Mouse (Mus musculus): ENCODE measurements at regions not wholly inside any gene's neighbourhood (a gene's known extent, or its start where the extent isn't known, plus 50 kb on each side); places are given as distances from the start of the nearest gene placed in this dataset.
"Not testable (repeated sequence)": the region's sequence is repeated elsewhere in the genome, so short reads cannot be mapped to it uniquely, and the experiment has no call there.

DNA sequence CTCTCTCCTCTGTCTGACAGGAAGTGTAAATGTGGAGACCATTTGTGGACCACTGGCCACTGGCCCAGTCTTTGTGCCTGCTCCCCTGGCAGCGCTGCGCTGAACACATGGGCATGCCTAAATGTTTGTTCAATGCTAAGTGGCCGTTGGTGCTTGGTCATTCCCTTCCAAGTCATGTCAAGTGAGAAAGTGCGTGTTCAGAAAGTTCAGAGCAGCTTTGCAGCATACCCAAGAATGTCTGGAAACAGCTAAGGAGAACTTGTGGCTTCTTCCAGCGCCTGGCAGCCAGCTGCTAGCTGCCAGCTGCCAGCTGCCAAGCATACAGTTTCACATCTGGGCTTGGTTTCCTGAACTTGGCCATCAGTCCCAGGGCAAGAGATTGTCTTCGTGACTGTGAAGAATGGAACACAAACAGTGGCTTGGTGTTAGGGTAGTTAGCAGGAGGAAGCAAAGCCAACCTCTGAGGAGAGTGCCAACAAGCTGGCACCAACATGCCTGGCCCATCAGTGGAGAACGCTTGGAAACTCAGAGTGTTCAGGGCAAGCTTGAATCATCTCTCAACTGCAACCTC, 183.5 kb upstream of the Peli2 start:
- Histone ChIP-seq H3K4me3 (replicated peaks) (no peak overlapping the region), H3K9me3 (peaks cover 4% of the 10 kb centered on the region; the same call in 1 of the 2 replicates), H3K27me3 (no peaks in the 10 kb centered on the region), H3K9ac (replicated peaks) (no peak overlapping the region), H3K4me2 (no peak overlapping the region), H3K4me1 (replicated peaks) (no peaks in the 10 kb centered on the region), H3K27ac (no peak overlapping the region), H3K36me3 (no peaks in the 10 kb centered on the region)
- no peak for ATAC-seq (ENCODE audit: insufficient number of reproducible peaks, insufficient read depth, low FRiP score, low TSS enrichment, low read depth)
- 77% methylated on average over 7 of the region's 7 CpGs for WGBS

DNA sequence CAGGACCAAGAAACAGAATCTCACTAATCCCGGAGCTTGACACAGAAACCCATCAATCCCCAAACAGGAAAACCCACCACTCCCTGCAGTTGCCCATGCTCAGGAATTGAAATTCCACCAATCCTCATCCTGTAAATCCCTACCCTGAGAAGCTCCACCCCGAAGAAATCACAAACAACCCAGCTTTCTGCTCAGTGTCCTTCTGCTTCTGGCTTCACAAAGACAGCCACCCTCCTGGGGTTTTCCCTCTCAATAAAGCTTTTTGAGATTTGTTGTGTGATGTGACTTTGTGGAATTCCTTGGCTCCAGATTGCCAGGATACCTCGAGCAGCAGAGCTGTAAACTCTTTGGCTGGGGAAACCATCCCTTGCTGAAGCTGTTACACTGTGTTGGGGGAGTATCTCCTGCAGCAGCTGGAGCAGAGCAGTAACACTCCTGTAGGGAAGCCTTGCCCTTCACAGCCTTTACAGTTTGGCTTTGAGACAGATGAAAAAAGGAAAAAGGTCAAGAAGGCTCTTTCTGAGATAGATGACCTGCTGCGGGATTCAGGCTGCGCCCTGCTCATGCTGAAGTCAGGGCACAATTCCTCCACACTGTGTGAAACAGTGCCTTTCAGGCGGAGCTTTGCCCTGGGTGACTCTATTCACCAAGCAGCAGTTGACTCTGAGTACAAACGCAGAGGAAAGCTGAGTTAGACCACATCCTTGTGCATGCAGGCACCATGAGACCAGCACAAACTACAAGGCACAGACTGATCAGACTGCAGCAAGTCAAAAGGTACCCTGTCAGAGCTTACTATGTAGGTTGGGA, 180.6 kb upstream of the Peli2 start:
- H3K36me3 ChIP-seq = no peaks in the 10 kb centered on the region
- no peaks in the 10 kb centered on the region for H3K4me1 ChIP-seq (replicated peaks)
- H3K9ac ChIP-seq (replicated peaks) = no peak overlapping the region
- no peak overlapping the region for H3K27ac ChIP-seq
- no peaks in the 10 kb centered on the region for H3K27me3 ChIP-seq
- no peak overlapping the region for H3K4me3 ChIP-seq (replicated peaks)
- no peak overlapping the region for H3K4me2 ChIP-seq
- H3K9me3 ChIP-seq = peaks cover 4% of the 10 kb centered on the region; the same call in 1 of the 2 replicates
- WGBS = 61% methylated on average over 7 of the region's 7 CpGs
- no peak for ATAC-seq (ENCODE audit: insufficient number of reproducible peaks, insufficient read depth, low FRiP score, low TSS enrichment, low read depth)

DNA sequence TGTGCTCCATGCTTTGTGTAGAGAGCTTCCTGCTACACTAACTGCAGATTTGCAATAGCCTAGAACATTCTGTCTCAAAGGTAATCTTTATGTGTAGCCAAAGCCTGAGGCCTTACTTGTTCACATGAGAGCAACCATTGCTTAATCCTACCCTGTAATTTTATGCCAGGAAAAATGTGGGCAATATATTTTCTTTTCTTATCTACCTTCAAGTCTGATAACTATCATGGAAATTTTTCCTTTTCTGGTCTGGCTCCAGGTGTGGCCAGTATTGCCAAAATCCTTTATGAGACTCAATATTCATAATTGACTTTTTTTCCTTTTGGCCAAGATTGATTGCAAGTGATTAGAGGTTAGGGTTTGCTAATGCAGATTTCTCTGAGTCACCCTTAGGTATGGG, 178.0 kb upstream of the Peli2 start:
- Histone ChIP-seq H3K27me3 (no peaks in the 10 kb centered on the region), H3K4me3 (replicated peaks) (no peak overlapping the region), H3K27ac (no peak overlapping the region), H3K9ac (replicated peaks) (no peak overlapping the region), H3K4me2 (no peak overlapping the region), H3K9me3 (0 out of 2 replicates have a peak, but pooled peaks cover 4% of the 10 kb centered on the region), H3K36me3 (no peaks in the 10 kb centered on the region), H3K4me1 (replicated peaks) (no peaks in the 10 kb centered on the region)
- no peak for ATAC-seq (ENCODE audit: insufficient number of reproducible peaks, insufficient read depth, low FRiP score, low TSS enrichment, low read depth)

DNA sequence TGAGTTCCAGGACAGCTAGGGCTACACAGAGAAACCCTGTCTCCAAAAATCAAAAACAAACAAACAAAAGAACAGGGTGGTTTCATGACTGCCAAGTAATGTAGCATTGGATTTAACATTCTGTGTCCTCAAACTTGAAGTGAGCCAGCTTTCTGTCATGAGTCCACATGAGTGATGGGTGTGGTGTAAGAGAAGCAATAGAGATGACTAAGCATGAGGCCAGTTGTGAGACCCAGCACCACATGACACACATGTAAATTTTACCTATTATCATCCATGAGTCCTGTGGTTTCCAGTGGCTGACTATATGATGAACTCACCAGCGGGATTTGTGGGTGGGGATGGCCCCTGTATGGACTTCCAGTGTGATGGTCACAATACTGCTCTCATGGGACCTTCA, 176.0 kb upstream of the Peli2 start:
- Histone ChIP-seq H3K4me3 (replicated peaks) (no peak overlapping the region), H3K4me2 (no peak overlapping the region), H3K36me3 (no peaks in the 10 kb centered on the region), H3K27ac (no peak overlapping the region), H3K9me3 (no peaks in the 10 kb centered on the region), H3K27me3 (no peaks in the 10 kb centered on the region), H3K9ac (replicated peaks) (no peak overlapping the region), H3K4me1 (replicated peaks) (no peaks in the 10 kb centered on the region)
- 93% methylated on average over 1 of the region's 1 CpGs for WGBS
- no peak for ATAC-seq (ENCODE audit: insufficient number of reproducible peaks, insufficient read depth, low FRiP score, low TSS enrichment, low read depth)

DNA sequence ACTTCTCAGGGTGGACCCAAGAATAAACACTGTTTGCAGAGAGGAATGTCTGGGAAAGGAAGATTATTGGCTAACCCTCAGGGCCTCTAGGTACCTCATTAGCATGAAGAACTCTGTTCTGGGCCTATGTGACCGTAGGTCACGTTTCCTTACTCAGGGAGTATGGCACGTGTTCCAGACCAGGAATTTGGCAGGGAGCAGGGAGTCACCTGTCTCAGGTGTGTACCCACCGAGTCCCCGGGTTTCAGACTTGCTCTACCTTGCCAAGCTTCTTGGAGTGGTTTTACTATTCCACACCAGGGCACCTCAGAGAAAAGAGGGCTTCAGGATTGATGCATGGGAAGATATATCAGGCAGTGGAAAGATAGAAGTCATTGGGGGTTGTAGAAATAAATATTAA, 169.6 kb upstream of the Peli2 start:
- ATAC-seq (ENCODE audit: insufficient number of reproducible peaks, insufficient read depth, low FRiP score, low TSS enrichment, low read depth) = no peak
- Histone ChIP-seq H3K9me3 (no peaks in the 10 kb centered on the region), H3K36me3 (no peaks in the 10 kb centered on the region), H3K4me1 (replicated peaks) (no peaks in the 10 kb centered on the region), H3K4me3 (replicated peaks) (no peak overlapping the region), H3K27ac (no peak overlapping the region), H3K27me3 (no peaks in the 10 kb centered on the region), H3K9ac (replicated peaks) (no peak overlapping the region), H3K4me2 (no peak overlapping the region)
- WGBS = 91% methylated on average over 5 of the region's 5 CpGs

DNA sequence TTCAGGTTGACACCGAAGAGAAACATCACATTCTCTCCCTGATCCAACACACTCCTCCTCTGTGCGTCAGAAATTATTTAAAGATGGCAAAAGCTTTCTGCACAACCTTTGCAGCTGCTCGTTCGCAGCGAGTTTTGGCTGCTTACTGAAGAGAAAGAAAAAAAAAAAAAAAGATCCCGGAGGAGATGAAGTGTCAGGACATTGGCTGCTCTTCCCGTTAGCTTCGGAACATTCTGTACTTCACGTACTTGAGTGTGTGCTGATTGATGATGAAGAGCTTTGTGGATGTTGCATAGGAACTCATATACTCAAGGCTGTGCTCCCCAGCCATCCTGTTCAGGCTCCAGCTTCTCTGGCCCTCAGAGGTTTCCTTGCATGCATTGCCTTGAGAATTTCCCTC, 162.5 kb upstream of the Peli2 start:
- H3K4me3 ChIP-seq (replicated peaks) = no peak overlapping the region
- H3K4me2 ChIP-seq = no peak overlapping the region
- H3K9ac ChIP-seq (replicated peaks) = no peak overlapping the region
- H3K36me3 ChIP-seq = no peaks in the 10 kb centered on the region
- no peak overlapping the region for H3K27ac ChIP-seq
- H3K27me3 ChIP-seq = no peaks in the 10 kb centered on the region
- ATAC-seq (ENCODE audit: insufficient number of reproducible peaks, insufficient read depth, low FRiP score, low TSS enrichment, low read depth) = no peak
- no peaks in the 10 kb centered on the region; the same call in 1 of the 2 replicates for H3K4me1 ChIP-seq (replicated peaks)
- 90% methylated on average over 9 of the region's 9 CpGs for WGBS
- no peaks in the 10 kb centered on the region for H3K9me3 ChIP-seq

DNA sequence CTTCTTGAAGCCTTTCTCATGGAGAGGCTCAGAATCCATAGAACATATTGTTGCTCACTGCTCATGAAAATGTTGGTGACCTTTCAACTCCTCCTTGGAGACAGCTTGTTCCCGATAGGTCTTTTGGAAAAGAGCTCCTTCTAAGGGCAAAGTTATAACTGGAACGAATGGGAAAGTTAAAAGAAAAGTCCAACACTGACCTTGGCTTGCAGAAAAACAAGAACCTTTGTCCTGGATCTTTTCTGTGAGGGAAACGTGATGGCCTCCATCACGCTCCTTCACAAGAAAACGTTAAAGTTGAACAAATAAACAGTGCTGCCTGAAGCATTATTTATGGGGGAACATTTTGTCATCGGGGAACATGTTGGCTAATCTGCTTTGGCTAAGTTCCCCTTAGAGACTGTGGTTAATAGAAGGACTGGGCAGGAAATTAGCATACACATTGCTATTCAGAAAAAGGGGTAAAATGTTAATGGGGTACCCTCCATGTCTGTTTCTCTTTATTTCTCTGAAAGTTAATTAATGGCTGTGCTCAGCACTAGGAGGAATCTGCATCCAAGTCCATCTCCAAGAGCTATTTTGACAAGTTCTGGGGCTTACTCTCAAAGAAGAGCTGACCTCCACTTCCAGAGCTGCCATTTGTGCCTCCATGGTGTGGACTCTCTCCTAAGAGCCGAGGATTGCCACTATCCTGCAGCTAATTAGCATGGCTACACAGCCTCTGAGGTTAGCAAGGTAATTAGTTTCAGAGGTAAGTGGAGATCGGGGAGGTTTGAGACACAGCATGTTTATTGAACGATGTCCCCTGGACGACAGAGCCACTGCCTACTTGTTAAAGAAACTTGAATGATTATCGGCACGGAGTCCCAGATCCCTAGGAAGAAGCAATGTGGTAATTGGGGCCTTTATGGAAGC, 161.0 kb upstream of the Peli2 start:
- WGBS = 39% methylated on average over 12 of the region's 12 CpGs
- ATAC-seq (ENCODE audit: insufficient number of reproducible peaks, insufficient read depth, low FRiP score, low TSS enrichment, low read depth) = no peak
- H3K9me3 ChIP-seq = no peaks in the 10 kb centered on the region

DNA sequence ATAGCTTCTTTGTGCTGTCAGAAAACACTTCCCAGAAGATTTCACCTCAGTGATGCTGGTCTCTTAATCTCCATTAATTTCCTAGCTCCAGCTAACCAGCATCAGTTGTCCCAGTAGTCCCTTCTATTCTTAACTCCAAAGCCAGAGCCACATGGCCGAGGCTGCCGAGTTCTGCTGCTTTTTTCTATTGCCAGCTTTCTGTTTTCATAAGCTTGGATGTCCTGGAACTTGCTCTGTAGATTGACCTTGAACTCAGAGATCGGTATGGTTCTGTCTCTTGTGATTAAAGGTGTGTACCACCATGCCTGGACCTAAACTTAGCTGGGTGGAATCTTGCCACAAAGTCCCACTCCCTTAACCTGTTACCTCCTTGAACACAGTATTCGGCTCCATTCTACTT, 155.8 kb upstream of the Peli2 start:
- not testable (repeated sequence) for H3K27ac ChIP-seq; ATAC-seq (ENCODE audit: insufficient number of reproducible peaks, insufficient read depth, low FRiP score, low TSS enrichment, low read depth); H3K9ac ChIP-seq (replicated peaks); H3K36me3 ChIP-seq; H3K4me1 ChIP-seq (replicated peaks); H3K4me3 ChIP-seq (replicated peaks); H3K27me3 ChIP-seq; H3K9me3 ChIP-seq; H3K4me2 ChIP-seq
- 85% methylated on average over 4 of the region's 4 CpGs for WGBS

More for the DNA sequence above, 161.0 kb upstream of the Peli2 start:
- Histone ChIP-seq H3K4me2 (no peak overlapping the region), H3K9ac (replicated peaks) (no peak overlapping the region), H3K4me1 (replicated peaks) (no peaks in the 10 kb centered on the region; the same call in 1 of the 2 replicates), H3K27ac (no peak overlapping the region), H3K27me3 (no peaks in the 10 kb centered on the region), H3K4me3 (replicated peaks) (no peak overlapping the region), H3K36me3 (no peaks in the 10 kb centered on the region)

DNA sequence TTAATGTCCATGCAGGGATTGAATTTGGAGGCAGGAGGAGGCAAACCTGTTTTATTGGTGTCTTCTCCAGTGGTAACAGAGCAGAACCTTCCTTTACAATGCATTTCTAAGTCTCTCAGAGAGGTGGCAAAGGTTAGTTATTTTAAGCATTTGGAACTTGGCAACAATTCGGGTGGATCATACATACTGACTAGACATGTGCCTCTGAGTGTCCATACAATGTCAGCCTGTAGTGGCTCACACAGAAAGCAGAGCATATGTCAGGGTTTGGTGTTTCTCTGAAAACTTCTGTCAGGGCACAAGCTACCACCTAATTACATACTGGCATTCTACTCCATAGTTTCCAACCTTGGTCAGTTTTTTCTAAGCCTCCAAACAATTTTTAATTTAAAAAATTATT, 150.8 kb upstream of the Peli2 start:
- Histone ChIP-seq H3K36me3 (no peaks in the 10 kb centered on the region), H3K27ac (no peak overlapping the region), H3K4me1 (replicated peaks) (no peaks in the 10 kb centered on the region), H3K9ac (replicated peaks) (no peak overlapping the region), H3K4me2 (no peak overlapping the region), H3K9me3 (no peaks in the 10 kb centered on the region), H3K27me3 (no peaks in the 10 kb centered on the region), H3K4me3 (replicated peaks) (no peak overlapping the region)
- no peak for ATAC-seq (ENCODE audit: insufficient number of reproducible peaks, insufficient read depth, low FRiP score, low TSS enrichment, low read depth)
- 82% methylated on average over 1 of the region's 1 CpGs for WGBS

DNA sequence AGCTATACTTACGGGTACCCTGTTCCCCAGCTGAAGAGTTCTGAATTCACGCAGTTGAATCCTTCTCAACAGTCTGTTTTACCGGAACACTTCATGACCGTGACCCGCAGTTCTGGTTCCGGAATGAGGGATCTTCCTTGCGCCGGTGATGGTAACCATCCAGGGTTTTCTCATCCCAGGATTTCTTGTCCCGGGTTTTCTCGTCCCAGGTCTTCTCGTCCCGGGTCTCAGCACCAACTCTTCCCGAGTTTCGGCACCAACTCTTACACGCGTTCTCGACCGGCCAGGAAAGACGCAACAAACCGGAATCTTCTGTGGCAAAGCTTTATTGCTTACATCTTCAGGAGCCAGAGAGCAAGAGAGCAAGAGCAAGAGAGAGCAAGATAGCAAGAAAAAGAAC, 147.5 kb upstream of the Peli2 start:
- not testable (repeated sequence) for H3K4me3 ChIP-seq (replicated peaks); H3K9me3 ChIP-seq; ATAC-seq (ENCODE audit: insufficient number of reproducible peaks, insufficient read depth, low FRiP score, low TSS enrichment, low read depth); H3K27me3 ChIP-seq; H3K9ac ChIP-seq (replicated peaks); H3K4me2 ChIP-seq; H3K4me1 ChIP-seq (replicated peaks); H3K36me3 ChIP-seq; H3K27ac ChIP-seq
- WGBS = 95% methylated on average over 20 of the region's 20 CpGs

DNA sequence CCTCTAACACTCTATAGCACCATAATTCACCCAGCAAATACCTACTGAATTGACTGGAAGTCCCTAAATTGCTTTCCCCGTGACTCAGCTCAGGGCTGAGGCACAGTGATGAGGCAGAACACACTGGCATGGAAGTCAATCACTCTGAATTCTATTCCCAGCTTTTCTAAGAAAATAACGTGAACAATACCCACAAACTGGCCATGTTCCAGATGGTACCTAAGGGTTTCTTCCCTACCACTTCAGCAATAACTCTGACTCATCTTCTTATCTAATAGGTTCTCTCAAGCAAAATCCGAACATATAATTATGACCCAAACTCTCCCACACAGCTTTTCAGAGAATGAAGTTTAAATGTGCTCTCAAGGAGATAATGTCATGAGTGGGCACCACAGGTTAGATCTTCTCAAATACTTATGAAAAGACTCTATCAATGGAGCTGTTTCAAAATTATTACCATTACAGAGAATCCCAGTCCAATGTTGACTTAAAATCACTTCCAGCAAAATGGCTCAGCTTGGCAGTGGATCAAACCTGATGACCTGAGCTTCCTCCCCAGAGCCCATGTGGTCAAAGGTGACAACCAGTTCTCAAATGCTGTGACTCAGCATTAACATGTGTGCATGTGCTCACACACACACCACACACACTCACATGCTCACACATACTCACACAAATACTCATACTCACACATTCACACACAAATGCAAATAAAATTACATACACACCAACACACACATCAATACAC, 137.5 kb upstream of the Peli2 start:
- WGBS = 66% methylated on average over 3 of the region's 3 CpGs
- no peak overlapping the region for H3K4me2 ChIP-seq
- no peak for ATAC-seq (ENCODE audit: insufficient number of reproducible peaks, insufficient read depth, low FRiP score, low TSS enrichment, low read depth)

More for the DNA sequence above, 137.5 kb upstream of the Peli2 start:
- peaks cover 17% of the 10 kb centered on the region; the same call in 1 of the 2 replicates for H3K4me1 ChIP-seq (replicated peaks)
- no peaks in the 10 kb centered on the region for H3K36me3 ChIP-seq
- H3K27ac ChIP-seq = no peak overlapping the region
- no peak overlapping the region for H3K9ac ChIP-seq (replicated peaks)
- H3K4me3 ChIP-seq (replicated peaks) = no peak overlapping the region
- H3K9me3 ChIP-seq = 0 out of 2 replicates have a peak, but pooled peaks cover 4% of the 10 kb centered on the region
- H3K27me3 ChIP-seq = 0 out of 2 replicates have a peak, but pooled peaks cover 2% of the 10 kb centered on the region

Data from limb, embryonic 12.5 days (tissue).